Mouse (Mus musculus): ENCODE measurements around the gene Olfr412. TPM values are rescaled to one million over a fixed set of nuclear protein-coding genes. Genes with fewer than 3 reads are reported as not detected.

Gene Olfr412
- not detected in 2 replicates for polyA plus RNA-seq (2016; fragmentation: Nextera tagmentation; extraction: Ambion mirVana)

GRCm38 (mm10) chr11:74361769-74362168, at the start of gene Olfr412:
Gene Olfr412, plus strand, starts transcription at chr11:74362069.
- H3K27me3 ChIP-seq, result no peaks in the 10 kb centered on the region
- 80% methylated on average over 1 of the region's 1 CpGs for WGBS
- H3K27ac ChIP-seq, result no peak within 1 kb of the TSS
- ATAC-seq (ENCODE audit: insufficient number of reproducible peaks, insufficient read depth, low FRiP score, low TSS enrichment), result no peak
- no peak within 1 kb of the TSS for H3K4me2 ChIP-seq (replicated peaks)
- no peaks in the 10 kb centered on the region for H3K9me3 ChIP-seq
- H3K4me3 ChIP-seq, result no peak within 1 kb of the TSS
- no peak within 1 kb of the TSS for H3K9ac ChIP-seq
- H3K36me3 ChIP-seq, result no peaks in the 10 kb centered on the region
- no peaks in the 10 kb centered on the region for H3K4me1 ChIP-seq

GRCm38 (mm10) chr11:74326044-74326443, 35.8 kb upstream of the Olfr412 start:
- no peak overlapping the region for H3K4me3 ChIP-seq
- ATAC-seq (ENCODE audit: insufficient number of reproducible peaks, insufficient read depth, low FRiP score, low TSS enrichment), result no peak
- no peaks in the 10 kb centered on the region for H3K4me1 ChIP-seq
- H3K9me3 ChIP-seq, result no peaks in the 10 kb centered on the region
- no peak overlapping the region for H3K4me2 ChIP-seq (replicated peaks)
- no peak overlapping the region for H3K27ac ChIP-seq
- no peak overlapping the region for H3K9ac ChIP-seq
- WGBS, result 70% methylated on average over 2 of the region's 2 CpGs
- no peaks in the 10 kb centered on the region for H3K27me3 ChIP-seq
- no peaks in the 10 kb centered on the region for H3K36me3 ChIP-seq

- Histone ChIP-seq H3K4me1 (no peaks in the 10 kb centered on the region), H3K9me3 (no peaks in the 10 kb centered on the region), H3K4me2 (replicated peaks) (no peak overlapping the region), H3K4me3 (no peak overlapping the region), H3K27me3 (no peaks in the 10 kb centered on the region), H3K27ac (no peak overlapping the region), H3K9ac (no peak overlapping the region), H3K36me3 (no peaks in the 10 kb centered on the region)
- ATAC-seq (ENCODE audit: insufficient number of reproducible peaks, insufficient read depth, low FRiP score, low TSS enrichment), result no peak
These were observed 33.1 kb upstream of the Olfr412 start for GRCm38 (mm10) chr11:74328781-74329180.

- 82% methylated on average over 6 of the region's 6 CpGs for WGBS
- H3K27ac ChIP-seq, result no peak within 1 kb of the TSS
- H3K4me1 ChIP-seq, result no peaks in the 10 kb centered on the region
- no peak for ATAC-seq (ENCODE audit: insufficient number of reproducible peaks, insufficient read depth, low FRiP score, low TSS enrichment)
- H3K4me2 ChIP-seq (replicated peaks), result no peak within 1 kb of the TSS
- no peak within 1 kb of the TSS for H3K9ac ChIP-seq
- no peaks in the 10 kb centered on the region for H3K9me3 ChIP-seq
- no peaks in the 10 kb centered on the region for H3K27me3 ChIP-seq
- H3K36me3 ChIP-seq, result no peaks in the 10 kb centered on the region
- H3K4me3 ChIP-seq, result no peak within 1 kb of the TSS
These were observed 23.9 kb upstream of the Olfr412 start, which contains the start of gene Olfr410 for GRCm38 (mm10) chr11:74337931-74338330. Gene Olfr410, minus strand, starts transcription at chr11:74338031.

- Histone ChIP-seq H3K4me2 (replicated peaks) (no peak within 1 kb of the TSS), H3K9ac (no peak within 1 kb of the TSS), H3K36me3 (no peaks in the 10 kb centered on the region), H3K9me3 (no peaks in the 10 kb centered on the region), H3K4me1 (no peaks in the 10 kb centered on the region), H3K27me3 (no peaks in the 10 kb centered on the region), H3K4me3 (no peak within 1 kb of the TSS), H3K27ac (no peak within 1 kb of the TSS)
- no peak for ATAC-seq (ENCODE audit: insufficient number of reproducible peaks, insufficient read depth, low FRiP score, low TSS enrichment)
- 83% methylated on average over 3 of the region's 3 CpGs for WGBS
These were observed 9.3 kb upstream of the Olfr412 start, which contains the start of gene Olfr411 for GRCm38 (mm10) chr11:74352550-74352949. Gene Olfr411, minus strand, starts transcription at chr11:74352650.

GRCm38 (mm10) chr11:74371393-74372100, 9.7 kb downstream of the Olfr412 start:
- WGBS, result 12% methylated on average over 22 of the region's 22 CpGs
- no peaks in the 10 kb centered on the region for H3K9me3 ChIP-seq
- no peak overlapping the region for H3K4me2 ChIP-seq (replicated peaks)
- H3K4me1 ChIP-seq, result no peaks in the 10 kb centered on the region
- no peak overlapping the region for H3K4me3 ChIP-seq
- no peaks in the 10 kb centered on the region for H3K36me3 ChIP-seq
- no peak overlapping the region for H3K9ac ChIP-seq
- H3K27ac ChIP-seq, result no peak overlapping the region
- no peak for ATAC-seq (ENCODE audit: insufficient number of reproducible peaks, insufficient read depth, low FRiP score, low TSS enrichment)
- H3K27me3 ChIP-seq, result peaks cover 5% of the 10 kb centered on the region; the same call in 1 of the 2 replicates

GRCm38 (mm10) chr11:74376847-74377246, 15.0 kb downstream of the Olfr412 start:
- Histone ChIP-seq H3K4me1 (no peaks in the 10 kb centered on the region), H3K4me2 (replicated peaks) (no peak overlapping the region), H3K9ac (no peak overlapping the region), H3K9me3 (no peaks in the 10 kb centered on the region), H3K27ac (no peak overlapping the region), H3K36me3 (no peaks in the 10 kb centered on the region), H3K27me3 (no peaks in the 10 kb centered on the region), H3K4me3 (no peak overlapping the region)
- WGBS, result 53% methylated on average over 3 of the region's 3 CpGs
- ATAC-seq (ENCODE audit: insufficient number of reproducible peaks, insufficient read depth, low FRiP score, low TSS enrichment), result no peak

GRCm38 (mm10) chr11:74379166-74379873, 17.5 kb downstream of the Olfr412 start:
- Histone ChIP-seq H3K4me2 (replicated peaks) (no peak overlapping the region), H3K27ac (no peak overlapping the region), H3K9me3 (no peaks in the 10 kb centered on the region), H3K36me3 (no peaks in the 10 kb centered on the region), H3K4me3 (no peak overlapping the region), H3K9ac (no peak overlapping the region), H3K27me3 (no peaks in the 10 kb centered on the region), H3K4me1 (no peaks in the 10 kb centered on the region)
- WGBS, result 58% methylated on average over 4 of the region's 4 CpGs
- no peak for ATAC-seq (ENCODE audit: insufficient number of reproducible peaks, insufficient read depth, low FRiP score, low TSS enrichment)

- Histone ChIP-seq H3K4me3 (no peak overlapping the region), H3K36me3 (no peaks in the 10 kb centered on the region), H3K9ac (no peak overlapping the region), H3K9me3 (no peaks in the 10 kb centered on the region), H3K4me1 (peaks cover 7% of the 10 kb centered on the region; the same call in 1 of the 2 replicates), H3K27ac (no peak overlapping the region), H3K4me2 (replicated peaks) (no peak overlapping the region), H3K27me3 (no peaks in the 10 kb centered on the region)
- no peak for ATAC-seq (ENCODE audit: insufficient number of reproducible peaks, insufficient read depth, low FRiP score, low TSS enrichment)
- 50% methylated on average over 9 of the region's 9 CpGs for WGBS
These were observed 23.8 kb downstream of the Olfr412 start for GRCm38 (mm10) chr11:74385674-74386073.

GRCm38 (mm10) chr11:74387203-74387602, 25.3 kb downstream of the Olfr412 start:
- H3K27me3 ChIP-seq, result 0 out of 2 replicates have a peak, but pooled peaks cover 3% of the 10 kb centered on the region
- H3K9me3 ChIP-seq, result no peaks in the 10 kb centered on the region
- 72% methylated on average over 5 of the region's 5 CpGs for whole genome bisulfite sequencing
- no peak overlapping the region for H3K27ac ChIP-seq
- no peaks in the 10 kb centered on the region for H3K36me3 ChIP-seq
- ATAC-seq (ENCODE audit: insufficient number of reproducible peaks, insufficient read depth, low FRiP score, low TSS enrichment), result no peak
- H3K4me3 ChIP-seq, result no peak overlapping the region
- H3K4me2 ChIP-seq (replicated peaks), result no peak overlapping the region
- H3K4me1 ChIP-seq, result peaks cover 7% of the 10 kb centered on the region; the same call in 1 of the 2 replicates
- H3K9ac ChIP-seq, result no peak overlapping the region

- Histone ChIP-seq H3K4me3 (no peak overlapping the region), H3K9ac (no peak overlapping the region), H3K9me3 (no peaks in the 10 kb centered on the region), H3K27ac (no peak overlapping the region), H3K4me2 (replicated peaks) (no peak overlapping the region), H3K36me3 (no peaks in the 10 kb centered on the region), H3K4me1 (no peaks in the 10 kb centered on the region), H3K27me3 (0 out of 2 replicates have a peak, but pooled peaks cover 3% of the 10 kb centered on the region)
- no peak for ATAC-seq (ENCODE audit: insufficient number of reproducible peaks, insufficient read depth, low FRiP score, low TSS enrichment)
- WGBS, result 81% methylated on average over 11 of the region's 11 CpGs
These were observed 30.0 kb downstream of the Olfr412 start for GRCm38 (mm10) chr11:74391899-74392298.

- ATAC-seq (ENCODE audit: insufficient number of reproducible peaks, insufficient read depth, low FRiP score, low TSS enrichment), result no peak
- H3K9me3 ChIP-seq, result no peaks in the 10 kb centered on the region
- H3K4me1 ChIP-seq, result no peaks in the 10 kb centered on the region
- no peak overlapping the region for H3K27ac ChIP-seq
- H3K27me3 ChIP-seq, result 0 out of 2 replicates have a peak, but pooled peaks cover 3% of the 10 kb centered on the region
- WGBS, result 81% methylated on average over 6 of the region's 6 CpGs
- H3K9ac ChIP-seq, result no peak overlapping the region
- H3K4me2 ChIP-seq (replicated peaks), result no peak overlapping the region
- no peaks in the 10 kb centered on the region for H3K36me3 ChIP-seq
- no peak overlapping the region for H3K4me3 ChIP-seq
These were observed 31.0 kb downstream of the Olfr412 start for GRCm38 (mm10) chr11:74392903-74393302.
